Mouse (Mus musculus): ENCODE data around the gene Islr. TPM values are rescaled to one million over a fixed set of nuclear protein-coding genes. Genes with fewer than 3 reads are reported as not detected.
A peak's percentile ranks its signal among the peaks of the same experiment; 100 is the strongest.

Gene Islr
- polyA plus RNA-seq, 1 experiment from 2014 or later = 128 TPM

DNA sequence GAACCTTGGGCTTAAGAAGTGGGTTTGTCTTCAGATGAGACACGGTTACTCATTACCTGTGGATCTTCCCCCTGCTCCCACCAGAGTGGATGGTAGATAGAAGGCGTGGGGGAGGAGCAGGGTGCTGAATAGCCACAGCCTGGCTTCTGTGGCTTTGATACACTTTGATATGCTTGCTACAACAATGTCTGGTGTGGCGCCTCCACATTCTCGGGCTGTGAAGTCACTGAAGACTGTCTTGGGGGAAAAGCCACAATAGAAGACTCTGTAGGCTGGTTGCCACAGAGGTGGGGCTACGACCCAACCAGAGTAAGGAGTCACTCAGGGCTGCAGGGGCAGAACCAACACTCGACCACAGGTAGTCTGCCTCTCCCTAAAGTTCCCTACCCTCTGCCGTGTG is 72.4 kb downstream of the Islr start:
- H3K36me3 ChIP-seq (ENCODE audit: control insufficient read depth, insufficient read depth, low read length) = no peaks in the 10 kb centered on the region
- peaks cover 41% of the 10 kb centered on the region for H3K4me1 ChIP-seq (ENCODE audit: control insufficient read depth, insufficient read depth, low read length)
- no peak overlapping the region for H3K27ac ChIP-seq (ENCODE audit: low read length)
- H3K27me3 ChIP-seq (ENCODE audit: control insufficient read depth, insufficient read depth, low read length) = no peaks in the 10 kb centered on the region
- H3K9me3 ChIP-seq (replicated peaks; ENCODE audit: control insufficient read depth, low read length) = no peaks in the 10 kb centered on the region
- H3K4me2 ChIP-seq (ENCODE audit: low read depth, low read length) = no peak overlapping the region
- H3K4me3 ChIP-seq (replicated peaks; ENCODE audit: low read length) = no peak overlapping the region
- 66% methylated on average over 7 of the region's 7 CpGs for WGBS
- H3K9ac ChIP-seq (ENCODE audit: low read length) = no peak overlapping the region
- no peak for ATAC-seq (ENCODE audit: insufficient read depth, low FRiP score)

GRCm38 (mm10) chr9:58130909-58131308 is 73.2 kb downstream of the Islr start:
- H3K4me1 ChIP-seq (ENCODE audit: control insufficient read depth, insufficient read depth, low read length) = peaks cover 36% of the 10 kb centered on the region
- no peak overlapping the region for H3K27ac ChIP-seq (ENCODE audit: low read length)
- WGBS = 33% methylated on average over 3 of the region's 3 CpGs
- H3K9me3 ChIP-seq (replicated peaks; ENCODE audit: control insufficient read depth, low read length) = no peaks in the 10 kb centered on the region
- no peak overlapping the region for H3K4me3 ChIP-seq (replicated peaks; ENCODE audit: low read length)
- no peak for ATAC-seq (ENCODE audit: insufficient read depth, low FRiP score)
- H3K36me3 ChIP-seq (ENCODE audit: control insufficient read depth, insufficient read depth, low read length) = no peaks in the 10 kb centered on the region
- H3K4me2 ChIP-seq (ENCODE audit: low read depth, low read length) = no peak overlapping the region
- no peaks in the 10 kb centered on the region for H3K27me3 ChIP-seq (ENCODE audit: control insufficient read depth, insufficient read depth, low read length)
- H3K9ac ChIP-seq (ENCODE audit: low read length) = no peak overlapping the region

DNA sequence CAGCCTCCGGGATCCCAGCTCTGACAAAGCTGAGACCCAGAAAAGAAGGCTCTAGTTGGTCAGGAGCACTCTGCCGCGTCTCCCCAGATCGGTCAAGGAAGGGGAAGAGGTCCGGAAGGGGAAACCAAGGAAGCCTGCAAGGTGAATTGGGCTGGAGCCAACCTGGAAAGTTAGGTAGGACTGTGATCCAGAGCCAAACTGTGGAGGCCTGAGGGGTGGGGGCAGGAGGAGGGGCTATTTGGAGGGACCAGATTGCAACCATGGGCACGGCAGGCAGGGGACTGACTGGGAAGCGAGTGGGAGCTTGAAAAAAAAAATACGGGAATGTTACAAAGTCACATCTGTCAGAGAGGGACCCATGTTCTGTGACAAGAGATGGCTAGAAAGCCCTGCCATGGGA is 74.6 kb downstream of the Islr start:
- H3K27me3 ChIP-seq (ENCODE audit: control insufficient read depth, insufficient read depth, low read length) = no peaks in the 10 kb centered on the region
- H3K36me3 ChIP-seq (ENCODE audit: control insufficient read depth, insufficient read depth, low read length) = no peaks in the 10 kb centered on the region
- H3K4me2 ChIP-seq (ENCODE audit: low read depth, low read length) = no peak overlapping the region
- peaks cover 30% of the 10 kb centered on the region for H3K4me1 ChIP-seq (ENCODE audit: control insufficient read depth, insufficient read depth, low read length)
- no peak overlapping the region for H3K4me3 ChIP-seq (replicated peaks; ENCODE audit: low read length)
- H3K9me3 ChIP-seq (replicated peaks; ENCODE audit: control insufficient read depth, low read length) = no peaks in the 10 kb centered on the region
- WGBS = 23% methylated on average over 8 of the region's 8 CpGs
- no peak overlapping the region for H3K27ac ChIP-seq (ENCODE audit: low read length)
- ATAC-seq (ENCODE audit: insufficient read depth, low FRiP score) = no peak
- no peak overlapping the region for H3K9ac ChIP-seq (ENCODE audit: low read length)

GRCm38 (mm10) chr9:58128926-58129413 is 75.1 kb downstream of the Islr start:
- H3K36me3 ChIP-seq (ENCODE audit: control insufficient read depth, insufficient read depth, low read length) = no peaks in the 10 kb centered on the region
- no peak for ATAC-seq (ENCODE audit: insufficient read depth, low FRiP score)
- no peaks in the 10 kb centered on the region for H3K9me3 ChIP-seq (replicated peaks; ENCODE audit: control insufficient read depth, low read length)
- H3K27me3 ChIP-seq (ENCODE audit: control insufficient read depth, insufficient read depth, low read length) = no peaks in the 10 kb centered on the region
- H3K4me3 ChIP-seq (replicated peaks; ENCODE audit: low read length) = no peak overlapping the region
- H3K4me2 ChIP-seq (ENCODE audit: low read depth, low read length) = no peak overlapping the region
- no peak overlapping the region; the same call in 1 of the 2 replicates for H3K9ac ChIP-seq (ENCODE audit: low read length)
- WGBS = 12% methylated on average over 13 of the region's 13 CpGs
- H3K4me1 ChIP-seq (ENCODE audit: control insufficient read depth, insufficient read depth, low read length) = peaks cover 25% of the 10 kb centered on the region
- no peak overlapping the region for H3K27ac ChIP-seq (ENCODE audit: low read length)

GRCm38 (mm10) chr9:58125811-58126210 is 78.3 kb downstream of the Islr start:
- no peaks in the 10 kb centered on the region for H3K27me3 ChIP-seq (ENCODE audit: control insufficient read depth, insufficient read depth, low read length)
- WGBS = 26% methylated on average over 4 of the region's 4 CpGs
- no peak overlapping the region for H3K9ac ChIP-seq (ENCODE audit: low read length)
- H3K4me3 ChIP-seq (replicated peaks; ENCODE audit: low read length) = no peak overlapping the region
- H3K9me3 ChIP-seq (replicated peaks; ENCODE audit: control insufficient read depth, low read length) = no peaks in the 10 kb centered on the region
- H3K4me2 ChIP-seq (ENCODE audit: low read depth, low read length) = no peak overlapping the region
- peaks cover 17% of the 10 kb centered on the region for H3K4me1 ChIP-seq (ENCODE audit: control insufficient read depth, insufficient read depth, low read length)
- no peak overlapping the region for H3K27ac ChIP-seq (ENCODE audit: low read length)
- no peaks in the 10 kb centered on the region for H3K36me3 ChIP-seq (ENCODE audit: control insufficient read depth, insufficient read depth, low read length)
- ATAC-seq (ENCODE audit: insufficient read depth, low FRiP score) = no peak

DNA sequence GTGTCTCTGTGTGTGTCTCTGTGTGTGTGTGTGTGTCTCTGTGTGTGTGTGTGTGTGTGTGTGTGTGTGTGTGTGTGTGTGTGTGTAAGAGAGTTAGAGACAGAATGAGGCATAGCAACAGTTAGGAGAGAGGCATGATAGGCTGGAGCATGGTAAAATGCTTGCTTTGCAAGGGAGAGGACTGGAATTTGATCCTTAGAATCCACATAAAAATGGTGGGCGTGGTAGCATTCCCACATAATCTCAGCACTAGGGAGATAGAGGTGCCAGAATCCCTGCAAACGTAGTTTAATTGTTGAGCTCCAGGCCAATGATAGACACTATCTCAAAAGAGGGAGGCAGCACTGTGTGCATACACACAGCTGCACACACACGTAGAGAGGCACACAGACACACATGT is 79.0 kb downstream of the Islr start:
- Histone ChIP-seq H3K4me3 (replicated peaks; ENCODE audit: low read length) (no peak overlapping the region), H3K4me1 (ENCODE audit: control insufficient read depth, insufficient read depth, low read length) (peaks cover 17% of the 10 kb centered on the region), H3K9ac (ENCODE audit: low read length) (no peak overlapping the region), H3K36me3 (ENCODE audit: control insufficient read depth, insufficient read depth, low read length) (no peaks in the 10 kb centered on the region), H3K27me3 (ENCODE audit: control insufficient read depth, insufficient read depth, low read length) (no peaks in the 10 kb centered on the region), H3K27ac (ENCODE audit: low read length) (no peak overlapping the region), H3K4me2 (ENCODE audit: low read depth, low read length) (no peak overlapping the region), H3K9me3 (replicated peaks; ENCODE audit: control insufficient read depth, low read length) (no peaks in the 10 kb centered on the region)
- ATAC-seq (ENCODE audit: insufficient read depth, low FRiP score) = no peak
- WGBS = 30% methylated on average over 3 of the region's 3 CpGs

- ATAC-seq (ENCODE audit: insufficient read depth, low FRiP score) = no peak
- Histone ChIP-seq H3K9ac (ENCODE audit: low read length) (no peak within 1 kb of the TSS), H3K27ac (ENCODE audit: low read length) (no peak within 1 kb of the TSS), H3K4me3 (replicated peaks; ENCODE audit: low read length) (no peak within 1 kb of the TSS), H3K4me2 (ENCODE audit: low read depth, low read length) (no peak within 1 kb of the TSS), H3K27me3 (ENCODE audit: control insufficient read depth, insufficient read depth, low read length) (0 out of 2 replicates have a peak, but pooled peaks cover 3% of the 10 kb centered on the region), H3K9me3 (replicated peaks; ENCODE audit: control insufficient read depth, low read length) (no peaks in the 10 kb centered on the region), H3K4me1 (ENCODE audit: control insufficient read depth, insufficient read depth, low read length) (peaks cover 19% of the 10 kb centered on the region), H3K36me3 (ENCODE audit: control insufficient read depth, insufficient read depth, low read length) (no peaks in the 10 kb centered on the region)
- WGBS = 17% methylated on average over 2 of the region's 2 CpGs
Observed at GRCm38 (mm10) chr9:58118671-58119070, 85.4 kb downstream of the Islr start, which contains the start of gene Ccdc33. Ccdc33 (minus strand) TSS chr9:58118823.

GRCm38 (mm10) chr9:58116024-58116651 is 88.0 kb downstream of the Islr start:
- peak; percentile 26; the same call in 1 of the 2 replicates for ATAC-seq (ENCODE audit: insufficient read depth, low FRiP score)
- H3K4me2 ChIP-seq (ENCODE audit: low read depth, low read length) = no peak overlapping the region
- no peak overlapping the region for H3K9ac ChIP-seq (ENCODE audit: low read length)
- H3K27me3 ChIP-seq (ENCODE audit: control insufficient read depth, insufficient read depth, low read length) = 0 out of 2 replicates have a peak, but pooled peaks cover 3% of the 10 kb centered on the region
- H3K36me3 ChIP-seq (ENCODE audit: control insufficient read depth, insufficient read depth, low read length) = no peaks in the 10 kb centered on the region
- no peak overlapping the region for H3K27ac ChIP-seq (ENCODE audit: low read length)
- peaks cover 33% of the 10 kb centered on the region for H3K4me1 ChIP-seq (ENCODE audit: control insufficient read depth, insufficient read depth, low read length)
- H3K9me3 ChIP-seq (replicated peaks; ENCODE audit: control insufficient read depth, low read length) = no peaks in the 10 kb centered on the region
- 45% methylated on average over 7 of the region's 7 CpGs for WGBS
- H3K4me3 ChIP-seq (replicated peaks; ENCODE audit: low read length) = no peak overlapping the region

- Histone ChIP-seq H3K4me1 (ENCODE audit: control insufficient read depth, insufficient read depth, low read length) (peaks cover 33% of the 10 kb centered on the region), H3K4me3 (replicated peaks; ENCODE audit: low read length) (no peak overlapping the region), H3K9me3 (replicated peaks; ENCODE audit: control insufficient read depth, low read length) (no peaks in the 10 kb centered on the region), H3K27me3 (ENCODE audit: control insufficient read depth, insufficient read depth, low read length) (0 out of 2 replicates have a peak, but pooled peaks cover 3% of the 10 kb centered on the region), H3K9ac (ENCODE audit: low read length) (no peak overlapping the region), H3K4me2 (ENCODE audit: low read depth, low read length) (no peak overlapping the region), H3K36me3 (ENCODE audit: control insufficient read depth, insufficient read depth, low read length) (no peaks in the 10 kb centered on the region), H3K27ac (ENCODE audit: low read length) (no peak overlapping the region)
- WGBS = 38% methylated on average over 7 of the region's 7 CpGs
- ATAC-seq (ENCODE audit: insufficient read depth, low FRiP score) = no peak
Observed at GRCm38 (mm10) chr9:58115297-58115925, 88.7 kb downstream of the Islr start.
